Mouse (Mus musculus) liver, embryonic 14.5 days (tissue): Measurements from ENCODE around the gene Sla2.

Experiments
- CTCF ChIP-seq: IDR thresholded peaks from 2 replicates; pipeline ENCODE4 v1.5.1; 2016; ENCODE audit warnings: antibody characterized with exemption, low read depth, control low read depth
- EP300 ChIP-seq: IDR thresholded peaks from 2 replicates; pipeline ENCODE4 v1.6.1; 2016; ENCODE audit warnings: antibody characterized with exemption, low read depth

- TF ChIP-seq CTCF (no peak), EP300 (no peak)
These were observed 42.3 kb downstream of the Sla2 start for GRCm38 (mm10) chr2:156844715-156845114.
